Mouse (Mus musculus) bone marrow macrophage, adult 2 months (primary cell): ENCODE results near the gene Camk2b. TPM values are rescaled to one million over a fixed set of nuclear protein-coding genes. Genes with fewer than 3 reads are reported as not detected.

ENCODE experiments used
- H3K27ac ChIP-seq: 2 replicates; pipeline ENCODE4 v1.5.1; 2012; ENCODE audit warnings: low read depth, low read length; ENCODE audit not compliant: insufficient read depth
- H3K4me1 ChIP-seq: 2 replicates; pipeline ENCODE4 v1.6.1; 2012; ENCODE audit warnings: low read length; ENCODE audit not compliant: control insufficient read depth, insufficient read depth
- H3K4me3 ChIP-seq: 2 replicates; pipeline ENCODE4 v1.5.1; 2012; ENCODE audit warnings: mild to moderate bottlenecking, low read length, moderate library complexity; ENCODE audit not compliant: insufficient read depth
- CTCF ChIP-seq: IDR thresholded peaks from 2 replicates; pipeline ENCODE4 v1.5.1; 2012; ENCODE audit warnings: low read depth, mild to moderate bottlenecking, low read length, moderate library complexity
- POLR2A ChIP-seq: IDR thresholded peaks from 2 replicates; pipeline ENCODE4 v1.6.1; 2012; ENCODE audit warnings: mild to moderate bottlenecking, low read depth, low read length, borderline replicate concordance
- polyA plus RNA-seq: library from polyadenylated mRNA; stranded (reverse); fragments of >200 nt; gene quantifications from 2 replicates; pipeline ENCODE4 v1.2.4, GENCODE M21; 2012; ENCODE audit not compliant: missing spikeins, insufficient read depth, insufficient read length

Gene Camk2b
- polyA plus RNA-seq, 1 experiment, result 0.63 TPM

DNA sequence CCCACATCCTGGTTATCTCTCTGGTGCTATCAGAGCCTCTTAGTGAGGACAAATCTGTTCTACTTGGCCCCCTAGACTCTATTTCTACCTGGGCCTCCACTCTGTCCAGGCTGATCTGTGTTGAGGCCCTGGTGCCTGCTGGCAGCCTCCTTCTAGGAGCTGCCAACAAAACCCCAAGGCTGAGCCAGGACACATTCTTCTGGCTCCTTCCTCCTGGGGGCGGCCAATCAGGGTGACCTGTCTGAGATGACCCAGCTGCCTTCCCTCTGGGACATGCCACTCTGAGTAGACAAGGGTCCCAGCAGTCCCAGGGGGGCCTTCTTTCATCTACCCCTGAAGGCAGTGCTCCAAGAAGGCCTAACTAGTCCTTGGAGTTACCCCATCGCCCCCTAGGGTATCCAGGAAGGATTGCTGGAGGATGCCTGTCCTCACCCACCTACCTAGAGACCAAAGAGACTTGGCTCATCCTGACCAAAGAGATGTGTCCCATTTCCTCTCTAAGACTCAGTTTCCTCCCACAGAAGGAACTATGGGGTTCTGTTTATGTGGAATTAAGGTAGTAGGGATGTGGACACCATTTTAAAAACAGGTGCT lies 63.0 kb downstream of the Camk2b start:
- no peak for TF ChIP-seq CTCF
- Histone ChIP-seq H3K4me1 (peaks cover 47% of the 10 kb centered on the region), H3K27ac (no peak overlapping the region)

DNA sequence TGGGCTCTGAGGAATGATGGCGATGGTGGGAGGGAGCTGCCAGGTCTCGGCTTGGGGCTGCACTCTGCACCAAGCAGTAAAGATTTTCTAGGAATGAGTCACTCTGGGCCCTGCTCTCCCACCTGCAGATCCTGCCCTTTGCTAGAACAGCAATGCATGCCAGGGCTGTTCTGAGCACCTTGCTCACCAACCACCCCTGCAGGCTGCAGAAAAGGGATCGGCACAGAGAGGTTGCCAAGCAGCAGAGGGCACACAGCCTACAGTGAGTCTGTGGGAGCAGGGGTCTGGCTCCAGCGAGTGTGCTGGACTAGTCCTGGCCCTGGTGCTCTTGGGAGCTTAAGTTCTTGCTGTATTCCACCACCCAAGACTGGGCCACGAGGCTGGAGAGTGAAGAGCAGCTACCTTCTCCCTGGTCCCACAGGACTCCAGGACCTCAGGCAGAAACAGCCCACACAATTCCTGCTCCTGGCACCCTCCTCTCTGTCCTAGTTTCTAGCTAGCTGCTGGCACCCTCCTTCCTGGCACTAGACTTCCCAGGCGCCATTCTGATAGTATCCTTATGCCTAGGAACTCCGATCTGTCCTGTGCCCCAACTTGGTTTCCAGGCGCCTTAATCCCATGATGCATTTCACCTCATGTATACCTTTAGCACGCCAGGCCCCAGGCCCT lies 64.0 kb downstream of the Camk2b start:
- Histone ChIP-seq H3K4me1 (peaks cover 47% of the 10 kb centered on the region), H3K4me3 (no peak overlapping the region), H3K27ac (no peak overlapping the region)
- TF ChIP-seq CTCF (no peak), POLR2A (no peak)

More for the DNA sequence above, 63.0 kb downstream of the Camk2b start:
- H3K4me3 ChIP-seq, result no peak overlapping the region

- Histone ChIP-seq H3K4me3 (no peak overlapping the region), H3K27ac (peak overlapping the region; percentile 29), H3K4me1 (peaks cover 47% of the 10 kb centered on the region)
- TF ChIP-seq POLR2A (no peak), CTCF (no peak)
These were observed 65.0 kb downstream of the Camk2b start for GRCm38 (mm10) chr11:6000961-6001682.

- H3K27ac ChIP-seq, result peak overlapping the region; percentile 89
- H3K4me1 ChIP-seq, result peaks cover 44% of the 10 kb centered on the region
- no peak for TF ChIP-seq CTCF
- no peak for TF ChIP-seq POLR2A
- no peak overlapping the region for H3K4me3 ChIP-seq
These were observed 66.1 kb downstream of the Camk2b start for GRCm38 (mm10) chr11:5999832-6000771.

GRCm38 (mm10) chr11:5998472-5998871 lies 67.7 kb downstream of the Camk2b start:
- TF ChIP-seq CTCF, result no peak
- TF ChIP-seq POLR2A, result no peak
- no peak overlapping the region for H3K4me3 ChIP-seq
- peaks cover 35% of the 10 kb centered on the region for H3K4me1 ChIP-seq
- H3K27ac ChIP-seq, result no peak overlapping the region

DNA sequence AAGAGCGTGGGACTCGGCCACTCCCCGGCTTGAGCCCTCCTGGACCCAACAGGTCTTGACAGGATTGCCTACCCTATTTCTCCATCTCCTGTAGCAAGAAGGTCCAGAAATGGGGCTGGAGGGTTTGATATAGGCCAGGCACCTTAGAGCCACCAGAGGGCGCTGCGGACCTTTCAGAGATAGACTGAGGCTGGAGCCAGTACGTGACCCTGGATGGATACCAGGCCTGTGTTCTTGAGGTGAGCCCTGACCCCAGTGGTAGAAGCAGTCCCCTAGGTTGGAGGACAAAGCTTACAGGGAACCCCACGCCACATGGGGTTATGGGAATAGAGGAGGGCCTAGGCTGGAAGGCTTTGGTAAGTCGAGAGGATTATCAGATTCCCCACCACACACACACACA lies 70.2 kb downstream of the Camk2b start:
- H3K4me3 ChIP-seq, result no peak overlapping the region
- H3K4me1 ChIP-seq, result peaks cover 16% of the 10 kb centered on the region
- no peak for TF ChIP-seq POLR2A
- TF ChIP-seq CTCF, result peak; percentile 88
- H3K27ac ChIP-seq, result no peak overlapping the region

- no peak for TF ChIP-seq POLR2A
- no peak for TF ChIP-seq CTCF
- no peak overlapping the region for H3K27ac ChIP-seq
- H3K4me3 ChIP-seq, result no peak overlapping the region
- peaks cover 9% of the 10 kb centered on the region for H3K4me1 ChIP-seq
These were observed 71.3 kb downstream of the Camk2b start for GRCm38 (mm10) chr11:5994880-5995279.

DNA sequence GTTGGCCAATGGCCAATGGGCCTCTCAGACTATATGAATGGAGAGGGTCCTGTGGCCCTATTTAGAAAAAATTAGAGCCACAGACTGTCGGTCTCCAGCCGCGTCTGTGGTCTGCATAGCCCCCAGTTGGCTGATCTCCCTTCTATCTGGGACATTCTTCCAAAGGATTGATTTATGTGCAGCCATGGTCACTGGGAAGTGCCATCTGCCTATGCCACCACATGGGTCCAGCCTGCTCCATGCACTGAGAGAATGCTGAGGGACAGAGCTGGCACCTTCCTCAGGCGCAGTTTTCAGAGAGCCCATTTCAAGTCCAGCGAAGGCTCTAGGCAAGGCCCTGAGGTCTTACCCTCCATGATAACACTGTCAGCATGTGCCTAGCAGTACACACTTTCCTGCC lies 72.0 kb downstream of the Camk2b start:
- TF ChIP-seq POLR2A (no peak), CTCF (no peak)
- Histone ChIP-seq H3K4me1 (peaks cover 2% of the 10 kb centered on the region), H3K27ac (no peak overlapping the region), H3K4me3 (no peak overlapping the region)

- no peak for TF ChIP-seq POLR2A
- TF ChIP-seq CTCF, result peak; percentile 53
These were observed 75.3 kb downstream of the Camk2b start for GRCm38 (mm10) chr11:5990910-5991309.

More at GRCm38 (mm10) chr11:5990910-5991309, 75.3 kb downstream of the Camk2b start:
- Histone ChIP-seq H3K4me1 (no peaks in the 10 kb centered on the region), H3K27ac (no peak overlapping the region), H3K4me3 (no peak overlapping the region)
